Comparison of ENCODE assay signal across 9 mouse cellular contexts in the genomic region with DNA sequence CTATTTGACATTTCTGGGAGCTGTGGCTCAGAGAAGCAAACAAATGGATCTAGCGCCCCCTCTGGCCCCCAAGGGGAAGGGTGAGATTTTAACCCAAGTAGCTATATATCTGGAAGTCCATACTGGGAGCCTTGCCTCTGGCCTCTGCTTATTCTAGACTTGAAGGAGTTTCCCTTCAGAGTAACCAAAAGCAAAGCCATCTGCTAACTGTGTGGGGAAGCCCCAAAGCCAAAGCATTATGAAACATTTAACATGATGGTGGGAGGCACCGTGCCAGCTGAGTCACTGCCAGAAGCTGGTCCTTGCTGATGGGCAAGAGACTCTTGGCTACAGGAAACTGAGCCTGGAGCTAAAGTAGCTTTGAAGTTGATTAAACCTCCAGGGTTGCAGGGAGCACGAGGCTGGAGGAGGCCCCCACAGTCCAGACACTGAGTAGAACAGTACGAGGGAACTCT. TPM values are rescaled to one million over a fixed set of nuclear protein-coding genes. Genes with fewer than 3 reads are reported as not detected.
DNase-seq lines count a peak whose midpoint lies in the region; ATAC-seq lines count a peak whose summit lies in the region.
"Had no signal": no experiment of that assay in that cellular context is flagged by ENCODE, and none has a peak within 500 bp of the region (broad histone marks: within the 10 kb centered on the region; RNA-seq: fewer than 3 reads in every experiment).

No protein-coding gene starts in this region.

- H3K27me3 ChIP-seq in heart, embryonic 12.5 days (replicated peaks) = no peaks in the 10 kb centered on the region

- H3K4me1 ChIP-seq in heart, embryonic 12.5 days (replicated peaks) = peaks cover 6% of the 10 kb centered on the region; the same call in 1 of the 2 replicates

- no peak overlapping the region for H3K4me2 ChIP-seq in heart, embryonic 12.5 days

- 29% methylated on average over 4 of the region's 4 CpGs for WGBS in heart, embryonic 12.5 days

- DNase-seq in heart, adult 18-20 months = peak; percentile 62 to 70
- DNase-seq in adrenal gland, adult (ENCODE audit: inconsistent age in 2 of 2, low spot score in 1 of 2) = peak; percentile 92 to 97
- peak; percentile 31 for DNase-seq in fat pad, adult 2 months (ENCODE audit: extremely low read depth, low read depth, low spot score)
- peak; percentile 43 to 84 for DNase-seq in left cerebral cortex, adult 9 months (ENCODE audit: low spot score in 2 of 2)
- peak; percentile 78 for DNase-seq in ovary, postnatal 36 days (ENCODE audit: low spot score)

- no peak overlapping the region for H3K27ac ChIP-seq in heart, embryonic 12.5 days (ENCODE audit: poor library complexity, severe bottlenecking)

- no peaks in the 10 kb centered on the region for H3K36me3 ChIP-seq in heart, embryonic 12.5 days
- H3K36me3 ChIP-seq: G1E had no signal

- H3K9ac ChIP-seq in heart, embryonic 12.5 days = no peak overlapping the region

- no peak overlapping the region for H3K4me3 ChIP-seq in heart, embryonic 12.5 days

- no peaks in the 10 kb centered on the region for H3K9me3 ChIP-seq in heart, embryonic 12.5 days (replicated peaks)

- no peak for ATAC-seq in heart, embryonic 12.5 days (ENCODE audit: insufficient number of reproducible peaks, low FRiP score)
- peak; percentile 89 to 91 for ATAC-seq in hematopoietic stem cell, adult 5-6 weeks (replicated peaks in 1 of 2; ENCODE audit: insufficient read depth in 1 of 2, low FRiP score in 2 of 2, low TSS enrichment in 1 of 2, low read depth in 1 of 2, poor library complexity in 2 of 2, severe bottlenecking in 2 of 2)
- ATAC-seq in erythroblast, adult 5-6 weeks (replicated peaks; ENCODE audit: low FRiP score, poor library complexity, severe bottlenecking) = no peak

RNA-seq across cellular contexts. Expression of a gene that starts 4.0 kb away (rescaled TPM):
- 1 to 10 TPM; 7.4 to 8.4 TPM for total RNA-seq in heart, adult 18-20 months (2021)
- polyA plus RNA-seq in heart, embryonic 12.5 days (2016; fragmentation: Nextera tagmentation; extraction: Ambion mirVana) = 0.12 and 0.17 TPM in 2 replicates
- 0.74 and 1.4 TPM in 2 replicates for total RNA-seq in hematopoietic stem cell, adult 5-6 weeks (2017)
- not detected in 2 replicates for total RNA-seq in erythroblast, adult 5-6 weeks (2015; ENCODE audit: low replicate concordance)
- total RNA-seq in erythroblast, adult 5-6 weeks (2017; ENCODE audit: low replicate concordance) = not detected in 2 replicates
- polyA plus RNA-seq: G1E had no signal

Comparison
In these comparisons a context has a peak if more than half of its experiments do, and no peak if none do; other contexts are left out.
1. DNase-seq: peak in every context shown above with its lines; median percentile 94 in adrenal gland, adult; 78 in ovary, postnatal 36 days; 66 in heart, adult 18-20 months; 64 in left cerebral cortex, adult 9 months; 31 in fat pad, adult 2 months.
2. ATAC-seq: peak in hematopoietic stem cell, adult 5-6 weeks (2 of 2); none in heart, embryonic 12.5 days (single experiment) and erythroblast, adult 5-6 weeks (single experiment).